Mouse (Mus musculus): ENCODE data around the gene Cask. TPM values are rescaled to one million over a fixed set of nuclear protein-coding genes. Genes with fewer than 3 reads are reported as not detected.

Cask gene
- polyA plus RNA-seq, 1 experiment from 2014 or later = 9.4 TPM

- Histone ChIP-seq H3K9me3 (ENCODE audit: control insufficient read depth, low read length) (no peaks in the 10 kb centered on the region), H3K4me1 (ENCODE audit: control insufficient read depth in 2 of 2, insufficient read depth in 2 of 2, low read length in 2 of 2) (no peaks in the 10 kb centered on the region), H3K4me3 (ENCODE audit: control insufficient read depth in 1 of 2, insufficient read depth in 1 of 2, low read depth in 1 of 2, low read length in 2 of 2) (no peak overlapping the region), H3K36me3 (ENCODE audit: control insufficient read depth, insufficient read depth, low read length) (no peaks in the 10 kb centered on the region), H3K27me3 (ENCODE audit: control insufficient read depth, insufficient read depth, low read length) (no peaks in the 10 kb centered on the region; the same call in 1 of the 2 replicates), H3K4me2 (ENCODE audit: low read length) (no peak overlapping the region), H3K9ac (ENCODE audit: low read length) (no peak overlapping the region), H3K27ac (replicated peaks in 1 of 2; ENCODE audit: control insufficient read depth in 1 of 2, insufficient read depth in 1 of 2, low read depth in 2 of 2, low read length in 2 of 2) (no peak overlapping the region)
- WGBS = 62% methylated on average over 4 of the region's 4 CpGs
- no peak for ATAC-seq (ENCODE audit: insufficient number of reproducible peaks, insufficient read depth, low FRiP score, low read depth)
Observed at GRCm38 (mm10) chrX:13549100-13549499, 302.1 kb downstream of the Cask start.

GRCm38 (mm10) chrX:13521288-13521687 is 329.9 kb downstream of the Cask start:
- Histone ChIP-seq H3K4me2 (ENCODE audit: low read length) (no peak overlapping the region), H3K4me3 (ENCODE audit: control insufficient read depth in 1 of 2, insufficient read depth in 1 of 2, low read depth in 1 of 2, low read length in 2 of 2) (no peak overlapping the region), H3K4me1 (ENCODE audit: control insufficient read depth in 2 of 2, insufficient read depth in 2 of 2, low read length in 2 of 2) (peaks cover 0 to 7% of the 10 kb centered on the region in 2 experiments; a peak in 1 of 4 replicates), H3K36me3 (ENCODE audit: control insufficient read depth, insufficient read depth, low read length) (0 out of 2 replicates have a peak, but pooled peaks cover 5% of the 10 kb centered on the region), H3K27me3 (ENCODE audit: control insufficient read depth, insufficient read depth, low read length) (0 out of 2 replicates have a peak, but pooled peaks cover 6% of the 10 kb centered on the region), H3K9me3 (ENCODE audit: control insufficient read depth, low read length) (no peaks in the 10 kb centered on the region), H3K9ac (ENCODE audit: low read length) (no peak overlapping the region), H3K27ac (replicated peaks in 1 of 2; ENCODE audit: control insufficient read depth in 1 of 2, insufficient read depth in 1 of 2, low read depth in 2 of 2, low read length in 2 of 2) (no peak overlapping the region)
- no peak for ATAC-seq (ENCODE audit: insufficient number of reproducible peaks, insufficient read depth, low FRiP score, low read depth)
- 90% methylated on average over 8 of the region's 8 CpGs for WGBS

- no peak overlapping the region for H3K9ac ChIP-seq (ENCODE audit: low read length)
- ATAC-seq (ENCODE audit: insufficient number of reproducible peaks, insufficient read depth, low FRiP score, low read depth) = no peak
- 0 out of 2 replicates have a peak, but pooled peaks cover 6% of the 10 kb centered on the region for H3K27me3 ChIP-seq (ENCODE audit: control insufficient read depth, insufficient read depth, low read length)
- peaks cover 0 to 7% of the 10 kb centered on the region in 2 experiments; a peak in 1 of 4 replicates for H3K4me1 ChIP-seq (ENCODE audit: control insufficient read depth in 2 of 2, insufficient read depth in 2 of 2, low read length in 2 of 2)
- no peaks in the 10 kb centered on the region for H3K9me3 ChIP-seq (ENCODE audit: control insufficient read depth, low read length)
- H3K4me2 ChIP-seq (ENCODE audit: low read length) = no peak overlapping the region
- 0 out of 2 replicates have a peak, but pooled peaks cover 2% of the 10 kb centered on the region for H3K36me3 ChIP-seq (ENCODE audit: control insufficient read depth, insufficient read depth, low read length)
- 84% methylated on average over 4 of the region's 4 CpGs for WGBS
- H3K27ac ChIP-seq (replicated peaks in 1 of 2; ENCODE audit: control insufficient read depth in 1 of 2, insufficient read depth in 1 of 2, low read depth in 2 of 2, low read length in 2 of 2) = no peak overlapping the region
- no peak overlapping the region for H3K4me3 ChIP-seq (ENCODE audit: control insufficient read depth in 1 of 2, insufficient read depth in 1 of 2, low read depth in 1 of 2, low read length in 2 of 2)
Observed at GRCm38 (mm10) chrX:13520566-13520965, 330.6 kb downstream of the Cask start.

- no peak overlapping the region for H3K27ac ChIP-seq (replicated peaks in 1 of 2; ENCODE audit: control insufficient read depth in 1 of 2, insufficient read depth in 1 of 2, low read depth in 2 of 2, low read length in 2 of 2)
- H3K9ac ChIP-seq (ENCODE audit: low read length) = no peak overlapping the region
- no peak overlapping the region for H3K4me2 ChIP-seq (ENCODE audit: low read length)
- WGBS = 36% methylated on average over 5 of the region's 5 CpGs
- 0 out of 2 replicates have a peak, but pooled peaks cover 6% of the 10 kb centered on the region for H3K27me3 ChIP-seq (ENCODE audit: control insufficient read depth, insufficient read depth, low read length)
- no peaks in the 10 kb centered on the region for H3K9me3 ChIP-seq (ENCODE audit: control insufficient read depth, low read length)
- ATAC-seq (ENCODE audit: insufficient number of reproducible peaks, insufficient read depth, low FRiP score, low read depth) = no peak
- H3K4me1 ChIP-seq (ENCODE audit: control insufficient read depth in 2 of 2, insufficient read depth in 2 of 2, low read length in 2 of 2) = peaks cover 0 to 7% of the 10 kb centered on the region in 2 experiments; a peak in 1 of 4 replicates
- H3K4me3 ChIP-seq (ENCODE audit: control insufficient read depth in 1 of 2, insufficient read depth in 1 of 2, low read depth in 1 of 2, low read length in 2 of 2) = no peak overlapping the region
- no peaks in the 10 kb centered on the region for H3K36me3 ChIP-seq (ENCODE audit: control insufficient read depth, insufficient read depth, low read length)
Observed at GRCm38 (mm10) chrX:13519408-13519783, 331.8 kb downstream of the Cask start.

- Histone ChIP-seq H3K4me1 (ENCODE audit: control insufficient read depth in 2 of 2, insufficient read depth in 2 of 2, low read length in 2 of 2) (peaks cover 0 to 7% of the 10 kb centered on the region in 2 experiments; a peak in 1 of 4 replicates), H3K9me3 (ENCODE audit: control insufficient read depth, low read length) (no peaks in the 10 kb centered on the region), H3K27ac (replicated peaks in 1 of 2; ENCODE audit: control insufficient read depth in 1 of 2, insufficient read depth in 1 of 2, low read depth in 2 of 2, low read length in 2 of 2) (no peak overlapping the region), H3K36me3 (ENCODE audit: control insufficient read depth, insufficient read depth, low read length) (no peaks in the 10 kb centered on the region), H3K27me3 (ENCODE audit: control insufficient read depth, insufficient read depth, low read length) (0 out of 2 replicates have a peak, but pooled peaks cover 6% of the 10 kb centered on the region), H3K4me3 (ENCODE audit: control insufficient read depth in 1 of 2, insufficient read depth in 1 of 2, low read depth in 1 of 2, low read length in 2 of 2) (no peak overlapping the region), H3K4me2 (ENCODE audit: low read length) (no peak overlapping the region), H3K9ac (ENCODE audit: low read length) (no peak overlapping the region)
- whole genome bisulfite sequencing = 30% methylated on average over 4 of the region's 4 CpGs
- no peak for ATAC-seq (ENCODE audit: insufficient number of reproducible peaks, insufficient read depth, low FRiP score, low read depth)
Observed at GRCm38 (mm10) chrX:13518781-13519407, 332.3 kb downstream of the Cask start.

- peaks cover 0 to 7% of the 10 kb centered on the region in 2 experiments; a peak in 1 of 4 replicates for H3K4me1 ChIP-seq (ENCODE audit: control insufficient read depth in 2 of 2, insufficient read depth in 2 of 2, low read length in 2 of 2)
- H3K4me2 ChIP-seq (ENCODE audit: low read length) = no peak overlapping the region
- H3K27ac ChIP-seq (replicated peaks in 1 of 2; ENCODE audit: control insufficient read depth in 1 of 2, insufficient read depth in 1 of 2, low read depth in 2 of 2, low read length in 2 of 2) = no peak overlapping the region
- H3K4me3 ChIP-seq (ENCODE audit: control insufficient read depth in 1 of 2, insufficient read depth in 1 of 2, low read depth in 1 of 2, low read length in 2 of 2) = no peak overlapping the region
- H3K36me3 ChIP-seq (ENCODE audit: control insufficient read depth, insufficient read depth, low read length) = no peaks in the 10 kb centered on the region
- H3K9me3 ChIP-seq (ENCODE audit: control insufficient read depth, low read length) = no peaks in the 10 kb centered on the region
- ATAC-seq (ENCODE audit: insufficient number of reproducible peaks, insufficient read depth, low FRiP score, low read depth) = no peak
- 0 out of 2 replicates have a peak, but pooled peaks cover 6% of the 10 kb centered on the region for H3K27me3 ChIP-seq (ENCODE audit: control insufficient read depth, insufficient read depth, low read length)
- H3K9ac ChIP-seq (ENCODE audit: low read length) = no peak overlapping the region
- 69% methylated on average over 10 of the region's 10 CpGs for WGBS
Observed at GRCm38 (mm10) chrX:13518019-13518418, 333.1 kb downstream of the Cask start.

- no peaks in the 10 kb centered on the region for H3K36me3 ChIP-seq (ENCODE audit: control insufficient read depth, insufficient read depth, low read length)
- no peak for ATAC-seq (ENCODE audit: insufficient number of reproducible peaks, insufficient read depth, low FRiP score, low read depth)
- 82% methylated on average over 6 of the region's 6 CpGs for WGBS
Observed at GRCm38 (mm10) chrX:13516451-13516850, 334.7 kb downstream of the Cask start.

More at GRCm38 (mm10) chrX:13516451-13516850, 334.7 kb downstream of the Cask start:
- Histone ChIP-seq H3K27me3 (ENCODE audit: control insufficient read depth, insufficient read depth, low read length) (no peaks in the 10 kb centered on the region), H3K4me2 (ENCODE audit: low read length) (no peak overlapping the region), H3K4me3 (ENCODE audit: control insufficient read depth in 1 of 2, insufficient read depth in 1 of 2, low read depth in 1 of 2, low read length in 2 of 2) (no peak overlapping the region), H3K4me1 (ENCODE audit: control insufficient read depth in 2 of 2, insufficient read depth in 2 of 2, low read length in 2 of 2) (peaks cover 0 to 7% of the 10 kb centered on the region in 2 experiments; a peak in 1 of 4 replicates), H3K27ac (replicated peaks in 1 of 2; ENCODE audit: control insufficient read depth in 1 of 2, insufficient read depth in 1 of 2, low read depth in 2 of 2, low read length in 2 of 2) (no peak overlapping the region), H3K9ac (ENCODE audit: low read length) (no peak overlapping the region), H3K9me3 (ENCODE audit: control insufficient read depth, low read length) (no peaks in the 10 kb centered on the region)

All from heart, embryonic 14.5 days (tissue).